Comparison of ENCODE assay signal across 8 mouse cellular contexts in genomic region chr9:101265546-101265945, GRCm38 (mm10). TPM values are rescaled to one million over a fixed set of nuclear protein-coding genes. Genes with fewer than 3 reads are reported as not detected.
DNase-seq lines count a peak whose midpoint lies in the region; ATAC-seq and TF ChIP-seq lines count a peak whose summit lies in the region.

No protein-coding gene starts in this region.

- H3K36me3 ChIP-seq in forebrain, postnatal 0 days (ENCODE audit: insufficient read depth), result no peaks in the 10 kb centered on the region
- no peaks in the 10 kb centered on the region for H3K36me3 ChIP-seq in stomach, postnatal 0 days (ENCODE audit: control insufficient read depth, insufficient read depth, low read length)

- 0 out of 2 replicates have a peak overlapping the region, but pooled peaks have one; percentile 4 for H3K27ac ChIP-seq in forebrain, postnatal 0 days (ENCODE audit: low read depth, low read length)
- H3K27ac ChIP-seq in stomach, postnatal 0 days (replicated peaks), result 0 out of 2 replicates have a peak overlapping the region, but pooled peaks have one; percentile 35

- TF ChIP-seq CTCF in forebrain, postnatal 0 days (IDR thresholded peaks at IDR 0.05; ENCODE audit: low read depth), result no peak
- TF ChIP-seq CTCF in stomach, postnatal 0 days (IDR thresholded peaks at IDR 0.05; ENCODE audit: low read depth), result no peak

- TF ChIP-seq EP300 in stomach, postnatal 0 days (optimal IDR thresholded peaks at IDR 0.05), result peak; percentile 34

- H3K4me3 ChIP-seq in forebrain, postnatal 0 days (ENCODE audit: low read depth, low read length), result no peak overlapping the region
- no peak overlapping the region for H3K4me3 ChIP-seq in stomach, postnatal 0 days (ENCODE audit: low read depth, low read length)

- H3K4me1 ChIP-seq in forebrain, postnatal 0 days (ENCODE audit: insufficient read depth), result peaks cover 11% of the 10 kb centered on the region; the same call in 1 of the 2 replicates
- no peaks in the 10 kb centered on the region for H3K4me1 ChIP-seq in stomach, postnatal 0 days (replicated peaks; ENCODE audit: control insufficient read depth, insufficient read depth)

- intact Hi-C loops in left cerebral cortex, postnatal 14 days (cut with DNase I), result no loop called here

- 24% methylated on average over 6 of the region's 6 CpGs for WGBS in forebrain, postnatal 0 days
- 56% methylated on average over 6 of the region's 6 CpGs for WGBS in stomach, postnatal 0 days

- peak; percentile 55 for ATAC-seq in forebrain, postnatal 0 days
- peak; percentile 54; the same call in 1 of the 2 replicates for ATAC-seq in stomach, postnatal 0 days (ENCODE audit: low FRiP score, low TSS enrichment)

- H3K9me3 ChIP-seq in forebrain, postnatal 0 days (ENCODE audit: low read length), result no peaks in the 10 kb centered on the region
- H3K9me3 ChIP-seq in stomach, postnatal 0 days (ENCODE audit: control insufficient read depth, low read length), result no peaks in the 10 kb centered on the region

- peak; percentile 34 to 55 for DNase-seq in right cerebral cortex, adult 2 months (ENCODE audit: low spot score in 2 of 2)
- no peak for DNase-seq in right cerebral cortex, postnatal 14 days
- DNase-seq in forebrain, postnatal 0 days, result peak; percentile 60
- DNase-seq in left cerebral cortex, postnatal 14 days (ENCODE audit: low spot score in 2 of 2), result peak; percentile 40 to 61
- DNase-seq in stomach, postnatal 0 days (ENCODE audit: low spot score), result no peak
- no peak for DNase-seq in cerebellum, adult 9-11 months
- DNase-seq in gastrocnemius, postnatal 10 days, result no peak
- DNase-seq in lung, adult 18-20 months, result no peak

- H3K9ac ChIP-seq in forebrain, postnatal 0 days, result no peak overlapping the region
- no peak overlapping the region for H3K9ac ChIP-seq in stomach, postnatal 0 days (ENCODE audit: low read length)

- no peaks in the 10 kb centered on the region for H3K27me3 ChIP-seq in forebrain, postnatal 0 days (ENCODE audit: insufficient read depth, low read length)
- no peaks in the 10 kb centered on the region for H3K27me3 ChIP-seq in stomach, postnatal 0 days (ENCODE audit: control insufficient read depth, insufficient read depth, low read length)

- H3K4me2 ChIP-seq in forebrain, postnatal 0 days (ENCODE audit: low read depth), result peak overlapping the region; percentile 4; the same call in 1 of the 2 replicates
- no peak overlapping the region for H3K4me2 ChIP-seq in stomach, postnatal 0 days (replicated peaks; ENCODE audit: low read depth)

RNA-seq across cellular contexts. Expression of gene Ppp2r3a, which starts 14.0 kb away (rescaled TPM):
- 40.8 and 45.5 TPM in 2 replicates for total RNA-seq in forebrain, postnatal 0 days (2014; rRNA removed)
- polyA plus RNA-seq in forebrain, postnatal 0 days (2015; fragmentation: Nextera tagmentation; extraction: Ambion mirVana), result 13.8 and 16.8 TPM in 2 replicates
- total RNA-seq in left cerebral cortex, postnatal 14 days (2021), result 10 to 100 TPM; 15.4 to 17.7 TPM
- polyA plus RNA-seq in stomach, postnatal 0 days (2015; fragmentation: Nextera tagmentation; extraction: Ambion mirVana), result 6.8 TPM in 2 replicates
- 100 to 1,000 TPM; 184 to 206 TPM for total RNA-seq in gastrocnemius, postnatal 10 days (2021)

Comparison
In these comparisons a context has a peak if more than half of its experiments do, and no peak if none do; other contexts are left out.
1. DNase-seq: peak in right cerebral cortex, adult 2 months (2 of 2), forebrain, postnatal 0 days (single experiment) and left cerebral cortex, postnatal 14 days (2 of 2); none in right cerebral cortex, postnatal 14 days (single experiment), stomach, postnatal 0 days (single experiment), cerebellum, adult 9-11 months (single experiment), gastrocnemius, postnatal 10 days (single experiment) and lung, adult 18-20 months (0 of 2).